Mouse (Mus musculus) liver, adult 2 months (tissue): ENCODE data around the gene Snx27.

Experiments
- CTCF ChIP-seq: fragments of 200-500 bp; IDR thresholded peaks from 2 replicates; pipeline ENCODE4 v1.5.1; 2011; ENCODE audit warnings: low read depth, low read length, control low read depth
- POLR2A ChIP-seq: fragments of 200-500 bp; IDR thresholded peaks from 2 replicates; pipeline ENCODE4 v1.6.1; 2011; ENCODE audit warnings: low read length, control low read depth; ENCODE audit not compliant: insufficient read depth; ENCODE audit errors: extremely low read depth

GRCm38 (mm10) chr3:94610581-94610980 lies 28.1 kb upstream of the Snx27 start:
- TF ChIP-seq CTCF (no peak), POLR2A (no peak)
